Mouse (Mus musculus): ENCODE results near the gene Ndrg2. TPM values are rescaled to one million over a fixed set of nuclear protein-coding genes. Genes with fewer than 3 reads are reported as not detected.
"Not testable (repeated sequence)": the region's sequence is repeated elsewhere in the genome, so short reads cannot be mapped to it uniquely, and the experiment has no call there.

The Ndrg2 gene
- polyA plus RNA-seq, 1 experiment from 2014 or later, result 105 TPM

GRCm38 (mm10) chr14:51926930-51927329 is 13.0 kb upstream of the Ndrg2 start:
- not testable (repeated sequence) for H3K36me3 ChIP-seq; H3K9me3 ChIP-seq; H3K4me3 ChIP-seq; H3K9ac ChIP-seq; H3K27ac ChIP-seq; ATAC-seq (ENCODE audit: insufficient number of reproducible peaks, low FRiP score, low TSS enrichment, low read depth); H3K4me2 ChIP-seq; H3K27me3 ChIP-seq
- peaks cover 21% of the 10 kb centered on the region for H3K4me1 ChIP-seq
- WGBS, result 91% methylated on average over 11 of the region's 11 CpGs

- H3K4me3 ChIP-seq, result no peak overlapping the region
- no peak overlapping the region for H3K9ac ChIP-seq
- peaks cover 16% of the 10 kb centered on the region for H3K4me1 ChIP-seq
- no peaks in the 10 kb centered on the region for H3K36me3 ChIP-seq
- H3K27me3 ChIP-seq, result no peaks in the 10 kb centered on the region
- WGBS, result 77% methylated on average over 4 of the region's 4 CpGs
- H3K4me2 ChIP-seq, result no peak overlapping the region
- H3K27ac ChIP-seq, result no peak overlapping the region
- ATAC-seq (ENCODE audit: insufficient number of reproducible peaks, low FRiP score, low TSS enrichment, low read depth), result no peak
- H3K9me3 ChIP-seq, result no peaks in the 10 kb centered on the region
These were observed 9.5 kb upstream of the Ndrg2 start for GRCm38 (mm10) chr14:51923492-51923891.

GRCm38 (mm10) chr14:51922910-51923309 is 9.0 kb upstream of the Ndrg2 start:
- WGBS, result 83% methylated on average over 2 of the region's 2 CpGs
- no peak for ATAC-seq (ENCODE audit: insufficient number of reproducible peaks, low FRiP score, low TSS enrichment, low read depth)
- H3K27ac ChIP-seq, result no peak overlapping the region
- H3K9me3 ChIP-seq, result no peaks in the 10 kb centered on the region
- H3K4me3 ChIP-seq, result no peak overlapping the region
- no peak overlapping the region for H3K4me2 ChIP-seq
- H3K36me3 ChIP-seq, result no peaks in the 10 kb centered on the region
- no peak overlapping the region for H3K9ac ChIP-seq
- H3K4me1 ChIP-seq, result peaks cover 16% of the 10 kb centered on the region
- no peaks in the 10 kb centered on the region for H3K27me3 ChIP-seq

GRCm38 (mm10) chr14:51922571-51922865 is 8.6 kb upstream of the Ndrg2 start, which contains the start of gene Rnase13:
TSS of gene Rnase13 (minus strand) at chr14:51922773.
- peak within 1 kb of the TSS; percentile 58 for H3K27ac ChIP-seq
- no peak within 1 kb of the TSS for H3K4me2 ChIP-seq
- no peak within 1 kb of the TSS for H3K9ac ChIP-seq
- 78% methylated on average over 7 of the region's 7 CpGs for WGBS
- H3K9me3 ChIP-seq, result no peaks in the 10 kb centered on the region
- H3K36me3 ChIP-seq, result no peaks in the 10 kb centered on the region
- ATAC-seq (ENCODE audit: insufficient number of reproducible peaks, low FRiP score, low TSS enrichment, low read depth), result no peak
- H3K4me1 ChIP-seq, result peaks cover 16% of the 10 kb centered on the region
- H3K4me3 ChIP-seq, result no peak within 1 kb of the TSS
- H3K27me3 ChIP-seq, result no peaks in the 10 kb centered on the region

- peak overlapping the region; percentile 58 for H3K27ac ChIP-seq
- no peaks in the 10 kb centered on the region for H3K27me3 ChIP-seq
- H3K4me1 ChIP-seq, result peaks cover 16% of the 10 kb centered on the region
- no peak overlapping the region for H3K4me2 ChIP-seq
- H3K9me3 ChIP-seq, result no peaks in the 10 kb centered on the region
- no peak overlapping the region for H3K4me3 ChIP-seq
- no peaks in the 10 kb centered on the region for H3K36me3 ChIP-seq
- WGBS, result 55% methylated on average over 16 of the region's 16 CpGs
- peak; percentile 36; the same call in 1 of the 2 replicates for ATAC-seq (ENCODE audit: insufficient number of reproducible peaks, low FRiP score, low TSS enrichment, low read depth)
- H3K9ac ChIP-seq, result no peak overlapping the region
These were observed 8.0 kb upstream of the Ndrg2 start for GRCm38 (mm10) chr14:51921759-51922570.

GRCm38 (mm10) chr14:51918966-51919365 is 5.0 kb upstream of the Ndrg2 start:
- H3K4me3 ChIP-seq, result no peak overlapping the region
- peaks cover 38% of the 10 kb centered on the region for H3K4me1 ChIP-seq
- H3K36me3 ChIP-seq, result no peaks in the 10 kb centered on the region
- WGBS, result 83% methylated on average over 4 of the region's 4 CpGs
- no peaks in the 10 kb centered on the region for H3K27me3 ChIP-seq
- ATAC-seq (ENCODE audit: insufficient number of reproducible peaks, low FRiP score, low TSS enrichment, low read depth), result no peak
- no peaks in the 10 kb centered on the region for H3K9me3 ChIP-seq
- no peak overlapping the region for H3K27ac ChIP-seq
- H3K9ac ChIP-seq, result no peak overlapping the region
- no peak overlapping the region for H3K4me2 ChIP-seq

- H3K4me1 ChIP-seq, result peaks cover 44% of the 10 kb centered on the region
- no peak within 1 kb of the TSS for H3K4me3 ChIP-seq
- no peak within 1 kb of the TSS for H3K9ac ChIP-seq
- 87% methylated on average over 4 of the region's 4 CpGs for WGBS
- H3K27ac ChIP-seq, result no peak within 1 kb of the TSS
- no peak for ATAC-seq (ENCODE audit: insufficient number of reproducible peaks, low FRiP score, low TSS enrichment, low read depth)
- H3K4me2 ChIP-seq, result no peak within 1 kb of the TSS
- no peaks in the 10 kb centered on the region for H3K36me3 ChIP-seq
- H3K9me3 ChIP-seq, result no peaks in the 10 kb centered on the region
- H3K27me3 ChIP-seq, result no peaks in the 10 kb centered on the region
These were observed 4.2 kb upstream of the Ndrg2 start, which contains the start of gene Tppp2 for GRCm38 (mm10) chr14:51918125-51918524. TSS of gene Tppp2 (plus strand) at chr14:51918425.

GRCm38 (mm10) chr14:51916539-51916938 is 2.6 kb upstream of the Ndrg2 start:
- no peak overlapping the region for H3K27ac ChIP-seq
- H3K9ac ChIP-seq, result no peak overlapping the region
- ATAC-seq (ENCODE audit: insufficient number of reproducible peaks, low FRiP score, low TSS enrichment, low read depth), result no peak
- H3K4me2 ChIP-seq, result no peak overlapping the region
- 82% methylated on average over 4 of the region's 4 CpGs for WGBS
- no peak overlapping the region for H3K4me3 ChIP-seq
- no peaks in the 10 kb centered on the region for H3K27me3 ChIP-seq
- H3K9me3 ChIP-seq, result no peaks in the 10 kb centered on the region
- no peaks in the 10 kb centered on the region for H3K36me3 ChIP-seq
- H3K4me1 ChIP-seq, result peaks cover 43% of the 10 kb centered on the region

- Histone ChIP-seq H3K36me3 (no peaks in the 10 kb centered on the region), H3K4me3 (no peak overlapping the region), H3K27me3 (no peaks in the 10 kb centered on the region), H3K4me2 (peak overlapping the region; percentile 17), H3K9ac (no peak overlapping the region), H3K4me1 (peaks cover 41% of the 10 kb centered on the region), H3K9me3 (no peaks in the 10 kb centered on the region), H3K27ac (peak overlapping the region; percentile 90)
- no peak for ATAC-seq (ENCODE audit: insufficient number of reproducible peaks, low FRiP score, low TSS enrichment, low read depth)
- WGBS, result 9% methylated on average over 3 of the region's 3 CpGs
These were observed 1.1 kb upstream of the Ndrg2 start for GRCm38 (mm10) chr14:51915030-51915429.

- ATAC-seq (ENCODE audit: insufficient number of reproducible peaks, low FRiP score, low TSS enrichment, low read depth), result peak; percentile 71
- Histone ChIP-seq H3K4me1 (peaks cover 41% of the 10 kb centered on the region), H3K9ac (peak overlapping the region; percentile 41), H3K36me3 (0 out of 2 replicates have a peak, but pooled peaks cover 4% of the 10 kb centered on the region), H3K4me2 (peak overlapping the region; percentile 98), H3K27ac (peak overlapping the region; percentile 90), H3K9me3 (no peaks in the 10 kb centered on the region), H3K4me3 (peak overlapping the region; percentile 61), H3K27me3 (no peaks in the 10 kb centered on the region)
- under 1% methylated on average over 58 of the region's 58 CpGs for WGBS
These were observed 647 bp downstream of the Ndrg2 start for GRCm38 (mm10) chr14:51913062-51913959.

GRCm38 (mm10) chr14:51912391-51913061 is 1.4 kb downstream of the Ndrg2 start:
- Histone ChIP-seq H3K9ac (peak overlapping the region; percentile 41), H3K36me3 (peaks cover 5% of the 10 kb centered on the region; the same call in 1 of the 2 replicates), H3K27me3 (no peaks in the 10 kb centered on the region), H3K4me2 (peak overlapping the region; percentile 98), H3K27ac (peak overlapping the region; percentile 90), H3K9me3 (no peaks in the 10 kb centered on the region), H3K4me1 (peaks cover 41% of the 10 kb centered on the region), H3K4me3 (peak overlapping the region; percentile 61)
- no peak for ATAC-seq (ENCODE audit: insufficient number of reproducible peaks, low FRiP score, low TSS enrichment, low read depth)
- 11% methylated on average over 14 of the region's 14 CpGs for WGBS

All from limb, embryonic 15.5 days (tissue).